Mouse (Mus musculus): ENCODE measurements around the gene Tada2b. TPM values are rescaled to one million over a fixed set of nuclear protein-coding genes. Genes with fewer than 3 reads are reported as not detected.
A peak's percentile ranks its signal among the peaks of the same experiment; 100 is the strongest.

The Tada2b gene
- polyA plus RNA-seq, 1 experiment from 2014 or later, result 1.2 TPM

- H3K4me2 ChIP-seq (ENCODE audit: low read depth, low read length), result no peak overlapping the region
- peaks cover 5% of the 10 kb centered on the region; the same call in 1 of the 2 replicates for H3K4me1 ChIP-seq (ENCODE audit: insufficient read depth)
- H3K27me3 ChIP-seq (ENCODE audit: insufficient read depth, low read length), result no peaks in the 10 kb centered on the region
- H3K4me3 ChIP-seq (ENCODE audit: low read depth, low read length), result no peak overlapping the region
- H3K9ac ChIP-seq (replicated peaks), result no peak overlapping the region
- TF ChIP-seq EP300 (IDR thresholded peaks at IDR 0.05; ENCODE audit: low read depth), result no peak
- no peak for TF ChIP-seq CTCF (IDR thresholded peaks at IDR 0.05; ENCODE audit: low read depth)
- H3K9me3 ChIP-seq (ENCODE audit: low read length), result no peaks in the 10 kb centered on the region
- H3K27ac ChIP-seq (ENCODE audit: low read depth), result no peak overlapping the region
- ATAC-seq (0 out of 2 replicates have a peak, but pooled peaks have one; percentile 37), DNase-seq (no peak)
- H3K36me3 ChIP-seq (replicated peaks; ENCODE audit: insufficient read depth, low read length), result peaks cover 15% of the 10 kb centered on the region
- WGBS (ENCODE audit: insufficient replicate concordance), result 51% methylated on average over 5 of the region's 5 CpGs
Observed at GRCm38 (mm10) chr5:36523219-36523703, 39.2 kb upstream of the Tada2b start.

DNA sequence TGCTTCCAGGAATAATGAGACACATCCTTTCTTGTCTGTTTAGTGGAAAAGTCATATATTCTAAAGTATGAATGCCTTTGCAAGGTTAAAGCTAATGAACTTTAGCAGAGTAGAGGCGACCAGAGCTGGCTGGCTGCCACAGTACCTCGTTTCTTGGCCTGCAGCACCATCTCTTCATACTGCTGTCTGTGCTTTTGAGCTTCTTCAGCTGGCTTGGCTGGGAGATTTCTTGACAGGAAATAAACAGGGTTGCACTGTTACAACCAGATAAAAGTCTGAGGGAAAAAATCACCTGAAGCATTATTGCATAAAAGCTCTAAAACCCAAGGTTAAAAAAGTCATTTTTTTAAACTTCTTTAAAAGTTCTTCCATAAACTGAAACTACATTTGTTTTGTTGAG is 38.7 kb upstream of the Tada2b start:
- 55% methylated on average over 2 of the region's 2 CpGs for WGBS (ENCODE audit: insufficient replicate concordance)
- TF ChIP-seq CTCF (IDR thresholded peaks at IDR 0.05; ENCODE audit: low read depth), result no peak
- no peak for TF ChIP-seq EP300 (IDR thresholded peaks at IDR 0.05; ENCODE audit: low read depth)
- H3K4me2 ChIP-seq (ENCODE audit: low read depth, low read length), result no peak overlapping the region
- no peak overlapping the region for H3K9ac ChIP-seq (replicated peaks)
- peaks cover 16% of the 10 kb centered on the region for H3K36me3 ChIP-seq (replicated peaks; ENCODE audit: insufficient read depth, low read length)
- DNase-seq (no peak), ATAC-seq (no peak)
- no peak overlapping the region for H3K27ac ChIP-seq (ENCODE audit: low read depth)
- no peaks in the 10 kb centered on the region for H3K9me3 ChIP-seq (ENCODE audit: low read length)
- peaks cover 5% of the 10 kb centered on the region; the same call in 1 of the 2 replicates for H3K4me1 ChIP-seq (ENCODE audit: insufficient read depth)
- no peak overlapping the region for H3K4me3 ChIP-seq (ENCODE audit: low read depth, low read length)
- no peaks in the 10 kb centered on the region for H3K27me3 ChIP-seq (ENCODE audit: insufficient read depth, low read length)

DNA sequence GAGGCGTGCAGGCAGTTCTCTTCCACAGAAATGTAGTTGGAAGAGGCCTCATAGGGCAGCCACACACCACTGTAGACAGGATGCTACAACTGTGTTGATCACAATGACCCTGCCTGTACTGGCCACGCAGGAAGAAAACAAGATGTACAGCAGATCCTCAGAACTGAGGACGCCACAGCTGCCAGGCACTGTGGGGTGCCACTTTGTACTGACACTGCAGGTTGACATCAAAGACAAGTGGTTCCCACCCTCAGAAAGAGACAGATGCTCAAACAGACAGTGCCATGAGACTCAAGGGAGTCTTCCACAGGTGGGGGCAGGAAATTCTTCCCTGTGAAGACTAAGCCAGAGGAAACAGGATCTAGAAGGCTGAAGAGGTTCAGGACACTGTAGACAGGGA is 35.7 kb upstream of the Tada2b start:
- H3K4me1 ChIP-seq (ENCODE audit: insufficient read depth), result no peaks in the 10 kb centered on the region
- no peak for TF ChIP-seq CTCF (IDR thresholded peaks at IDR 0.05; ENCODE audit: low read depth)
- TF ChIP-seq EP300 (IDR thresholded peaks at IDR 0.05; ENCODE audit: low read depth), result no peak
- no peak overlapping the region for H3K4me3 ChIP-seq (ENCODE audit: low read depth, low read length)
- DNase-seq (no peak), ATAC-seq (no peak)
- H3K36me3 ChIP-seq (replicated peaks; ENCODE audit: insufficient read depth, low read length), result peaks cover 27% of the 10 kb centered on the region
- no peaks in the 10 kb centered on the region for H3K27me3 ChIP-seq (ENCODE audit: insufficient read depth, low read length)
- H3K9me3 ChIP-seq (ENCODE audit: low read length), result no peaks in the 10 kb centered on the region
- no peak overlapping the region for H3K4me2 ChIP-seq (ENCODE audit: low read depth, low read length)
- no peak overlapping the region for H3K27ac ChIP-seq (ENCODE audit: low read depth)
- no peak overlapping the region for H3K9ac ChIP-seq (replicated peaks)
- 80% methylated on average over 3 of the region's 3 CpGs for WGBS (ENCODE audit: insufficient replicate concordance)

DNA sequence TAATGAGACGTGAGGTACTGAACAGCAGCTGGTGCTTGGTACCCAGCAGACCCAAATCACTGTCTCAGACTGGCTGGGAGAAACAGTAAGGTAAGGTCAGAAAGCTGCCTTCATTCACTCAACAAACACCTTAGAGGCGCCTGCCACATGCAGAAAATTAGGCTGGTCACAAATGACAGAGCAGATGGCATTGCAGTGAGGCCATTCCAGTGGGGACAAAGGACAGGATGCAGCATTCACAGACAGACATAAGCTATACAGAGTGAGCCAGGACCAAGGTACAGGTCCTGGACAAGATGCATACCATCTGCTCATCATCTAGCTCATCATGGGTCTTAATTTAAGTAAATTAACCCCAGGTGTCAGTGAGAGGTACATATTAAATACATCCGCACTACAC is 33.5 kb upstream of the Tada2b start:
- H3K9ac ChIP-seq (replicated peaks), result no peak overlapping the region
- DNase-seq, result no peak
- H3K4me3 ChIP-seq (ENCODE audit: low read depth, low read length), result no peak overlapping the region
- no peak for ATAC-seq
- no peaks in the 10 kb centered on the region for H3K9me3 ChIP-seq (ENCODE audit: low read length)
- peaks cover 34% of the 10 kb centered on the region for H3K36me3 ChIP-seq (replicated peaks; ENCODE audit: insufficient read depth, low read length)
- TF ChIP-seq EP300 (IDR thresholded peaks at IDR 0.05; ENCODE audit: low read depth) (no peak), CTCF (IDR thresholded peaks at IDR 0.05; ENCODE audit: low read depth) (no peak)
- no peak overlapping the region for H3K4me2 ChIP-seq (ENCODE audit: low read depth, low read length)
- 85% methylated on average over 3 of the region's 3 CpGs for WGBS (ENCODE audit: insufficient replicate concordance)
- H3K27ac ChIP-seq (ENCODE audit: low read depth), result no peak overlapping the region
- no peaks in the 10 kb centered on the region for H3K4me1 ChIP-seq (ENCODE audit: insufficient read depth)
- no peaks in the 10 kb centered on the region for H3K27me3 ChIP-seq (ENCODE audit: insufficient read depth, low read length)

DNA sequence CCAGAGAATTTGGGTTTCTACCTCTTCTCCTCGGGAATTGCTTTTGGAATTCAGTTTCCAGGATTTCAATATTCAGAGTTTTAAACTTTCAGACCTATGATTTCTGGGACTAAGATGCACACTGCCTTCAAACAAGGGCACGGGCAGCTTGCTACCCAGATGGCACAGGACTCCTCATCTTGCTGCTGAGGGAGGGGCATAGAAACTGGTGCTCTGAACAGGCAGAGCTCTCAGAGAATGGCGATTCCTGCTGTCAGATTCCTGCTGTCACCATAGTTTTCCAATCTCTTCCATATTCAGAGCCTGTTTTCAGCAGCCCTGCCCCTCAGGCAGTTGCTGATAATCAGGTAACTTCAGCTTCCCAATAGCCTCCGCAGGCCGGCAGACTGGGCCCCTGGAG is 31.5 kb upstream of the Tada2b start:
- ATAC-seq (no peak), DNase-seq (no peak)
- H3K4me1 ChIP-seq (ENCODE audit: insufficient read depth), result no peaks in the 10 kb centered on the region
- no peak overlapping the region for H3K27ac ChIP-seq (ENCODE audit: low read depth)
- no peaks in the 10 kb centered on the region for H3K27me3 ChIP-seq (ENCODE audit: insufficient read depth, low read length)
- H3K4me3 ChIP-seq (ENCODE audit: low read depth, low read length), result no peak overlapping the region
- no peaks in the 10 kb centered on the region for H3K9me3 ChIP-seq (ENCODE audit: low read length)
- H3K4me2 ChIP-seq (ENCODE audit: low read depth, low read length), result no peak overlapping the region
- TF ChIP-seq CTCF (IDR thresholded peaks at IDR 0.05; ENCODE audit: low read depth) (no peak), EP300 (IDR thresholded peaks at IDR 0.05; ENCODE audit: low read depth) (no peak)
- no peak overlapping the region for H3K9ac ChIP-seq (replicated peaks)
- peaks cover 38% of the 10 kb centered on the region for H3K36me3 ChIP-seq (replicated peaks; ENCODE audit: insufficient read depth, low read length)
- WGBS (ENCODE audit: insufficient replicate concordance), result 81% methylated on average over 5 of the region's 5 CpGs

DNA sequence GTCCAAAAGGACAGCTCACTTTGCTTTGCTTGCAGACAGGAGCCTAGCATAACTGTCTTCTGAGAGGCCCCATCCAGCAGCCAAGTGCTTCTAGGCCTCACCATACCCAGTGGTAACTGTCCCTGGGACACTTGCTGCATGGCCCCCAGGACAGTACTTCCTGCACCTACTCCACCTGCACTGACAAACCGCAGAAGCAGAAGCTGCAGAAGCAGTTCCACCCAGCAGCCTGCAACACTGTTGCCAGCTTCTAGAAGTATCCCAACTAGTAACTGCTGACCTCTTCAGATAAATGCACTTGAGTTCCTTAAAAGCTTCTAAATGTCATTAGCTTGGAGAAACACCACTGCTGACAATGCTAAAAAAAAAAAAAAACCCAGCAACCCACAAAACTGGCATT is 31.0 kb upstream of the Tada2b start:
- no peak overlapping the region for H3K27ac ChIP-seq (ENCODE audit: low read depth)
- ATAC-seq (no peak), DNase-seq (no peak)
- no peaks in the 10 kb centered on the region for H3K9me3 ChIP-seq (ENCODE audit: low read length)
- no peak overlapping the region for H3K4me3 ChIP-seq (ENCODE audit: low read depth, low read length)
- H3K4me2 ChIP-seq (ENCODE audit: low read depth, low read length), result no peak overlapping the region
- no peak for TF ChIP-seq CTCF (IDR thresholded peaks at IDR 0.05; ENCODE audit: low read depth)
- TF ChIP-seq EP300 (IDR thresholded peaks at IDR 0.05; ENCODE audit: low read depth), result no peak
- no peaks in the 10 kb centered on the region for H3K4me1 ChIP-seq (ENCODE audit: insufficient read depth)
- no peak overlapping the region for H3K9ac ChIP-seq (replicated peaks)
- H3K36me3 ChIP-seq (replicated peaks; ENCODE audit: insufficient read depth, low read length), result peaks cover 38% of the 10 kb centered on the region
- WGBS (ENCODE audit: insufficient replicate concordance), result 67% methylated on average over 1 of the region's 1 CpGs
- no peaks in the 10 kb centered on the region for H3K27me3 ChIP-seq (ENCODE audit: insufficient read depth, low read length)

DNA sequence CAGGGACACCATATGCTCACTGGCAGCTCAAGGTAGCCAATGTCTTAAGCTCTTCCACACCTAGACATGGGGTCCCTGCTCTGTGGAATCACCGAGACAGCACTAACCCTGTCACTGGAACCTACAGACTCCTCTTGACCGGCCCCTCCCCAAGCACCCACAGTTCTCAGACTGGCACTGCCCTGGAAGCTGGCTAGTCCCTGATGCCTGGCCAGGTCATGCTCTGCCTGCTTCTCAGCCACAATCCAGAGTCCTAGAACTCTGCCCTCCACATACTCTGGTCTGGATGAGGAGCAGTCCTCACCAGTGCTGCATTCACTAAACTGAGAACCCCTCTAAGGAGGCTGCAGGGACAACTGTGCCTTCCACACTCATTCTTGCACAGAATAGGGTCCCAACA is 26.9 kb upstream of the Tada2b start:
- 92% methylated on average over 2 of the region's 2 CpGs for WGBS (ENCODE audit: insufficient replicate concordance)
- Histone ChIP-seq H3K4me2 (ENCODE audit: low read depth, low read length) (no peak overlapping the region), H3K4me3 (ENCODE audit: low read depth, low read length) (no peak overlapping the region), H3K9ac (replicated peaks) (no peak overlapping the region), H3K27me3 (ENCODE audit: insufficient read depth, low read length) (no peaks in the 10 kb centered on the region), H3K36me3 (replicated peaks; ENCODE audit: insufficient read depth, low read length) (peaks cover 36% of the 10 kb centered on the region), H3K9me3 (ENCODE audit: low read length) (no peaks in the 10 kb centered on the region), H3K4me1 (ENCODE audit: insufficient read depth) (no peaks in the 10 kb centered on the region), H3K27ac (ENCODE audit: low read depth) (no peak overlapping the region)
- TF ChIP-seq EP300 (IDR thresholded peaks at IDR 0.05; ENCODE audit: low read depth), result no peak
- TF ChIP-seq CTCF (IDR thresholded peaks at IDR 0.05; ENCODE audit: low read depth), result no peak
- DNase-seq (no peak), ATAC-seq (no peak)
